Comparison of ENCODE assay signal across 8 mouse cellular contexts in the genomic region with DNA sequence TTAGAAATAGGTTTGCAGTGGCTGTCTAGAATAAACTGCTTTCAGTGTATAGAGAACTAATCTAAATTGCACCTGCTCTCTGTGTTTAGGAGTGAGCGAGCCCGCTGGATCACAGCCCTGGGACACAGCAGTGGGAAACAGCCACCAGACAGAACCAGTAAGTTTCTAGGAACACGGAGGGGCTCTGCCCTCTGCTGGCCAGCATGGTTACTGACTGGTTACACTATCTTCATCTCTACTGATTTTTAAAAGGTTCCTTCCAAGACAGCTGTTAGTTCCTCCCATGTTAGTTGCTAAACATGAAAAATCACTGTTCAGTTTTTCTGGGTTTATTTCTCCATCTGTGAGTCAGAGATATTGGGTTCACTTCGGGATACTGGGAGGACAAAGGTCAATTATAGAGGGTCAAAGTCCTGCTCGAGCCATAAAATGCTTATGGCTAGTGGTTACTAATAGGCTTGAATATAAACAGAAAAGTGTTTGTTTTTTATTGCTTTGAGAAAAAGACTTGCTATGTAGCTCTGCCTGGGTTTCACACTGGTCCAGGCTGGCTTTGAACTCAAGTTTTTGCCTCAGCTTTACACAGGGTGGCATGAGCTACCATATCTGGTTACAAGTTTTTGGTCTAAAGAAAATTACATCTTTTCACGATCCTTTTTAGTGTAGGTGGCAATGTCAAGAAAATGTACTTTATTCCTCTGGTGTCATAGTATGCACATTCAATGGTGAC. TPM values are rescaled to one million over a fixed set of nuclear protein-coding genes. Genes with fewer than 3 reads are reported as not detected.
DNase-seq lines count a peak whose midpoint lies in the region; ATAC-seq and TF ChIP-seq lines count a peak whose summit lies in the region.

No protein-coding gene starts in this region.

- H3K27ac ChIP-seq in forebrain, embryonic 11.5 days (ENCODE audit: low read depth, low read length), result no peak overlapping the region

- peaks cover 2% of the 10 kb centered on the region; the same call in 1 of the 2 replicates for H3K36me3 ChIP-seq in forebrain, embryonic 11.5 days (ENCODE audit: control insufficient read depth, insufficient read depth, low read length)

- no peak overlapping the region for H3K9ac ChIP-seq in forebrain, embryonic 11.5 days (ENCODE audit: low read length)

- TF ChIP-seq CTCF in lung, adult 2 months (IDR thresholded peaks at IDR 0.05; ENCODE audit: insufficient read depth, low read length), result peak; percentile 90

- ATAC-seq in forebrain, embryonic 11.5 days (replicated peaks; ENCODE audit: low FRiP score), result peak; percentile 48

- 47% methylated on average over 6 of the region's 6 CpGs for WGBS in forebrain, embryonic 11.5 days
- 35% methylated on average over 6 of the region's 6 CpGs for WGBS in lung, adult 2 months

- DNase-seq in ES-CJ7 (ENCODE audit: low read depth, low spot score), result peak; percentile 52
- peak; percentile 70 for DNase-seq in brain, adult 2 months (ENCODE audit: low read depth, low spot score)
- DNase-seq in forebrain, embryonic 11.5 days (ENCODE audit: low spot score), result peak; percentile 79
- DNase-seq in heart, postnatal 36 days, result peak; percentile 51 to 73
- DNase-seq in kidney, postnatal 4 days, result peak; percentile 84 to 88
- peak; percentile 72 for DNase-seq in lung, adult 2 months
- peak; percentile 48 for DNase-seq in ovary, postnatal 14 days (ENCODE audit: low spot score)
- DNase-seq in urinary bladder, postnatal 14 days (ENCODE audit: low spot score), result peak; percentile 72

- no peak overlapping the region for H3K4me2 ChIP-seq in forebrain, embryonic 11.5 days (ENCODE audit: low read depth, low read length, severe bottlenecking)

- H3K27me3 ChIP-seq in forebrain, embryonic 11.5 days (ENCODE audit: control insufficient read depth, insufficient read depth, low read length), result no peaks in the 10 kb centered on the region

- no peaks in the 10 kb centered on the region for H3K9me3 ChIP-seq in forebrain, embryonic 11.5 days (ENCODE audit: control insufficient read depth, low read length)

- no peak overlapping the region for H3K4me3 ChIP-seq in forebrain, embryonic 11.5 days (ENCODE audit: low read depth, low read length)
- H3K4me3 ChIP-seq in lung, adult 2 months (replicated peaks; ENCODE audit: extremely low read depth, low read depth, low read length), result no peak overlapping the region

- intact Hi-C loops in heart, postnatal 36 days (cut with DNase I), result loop anchor here (2.0 to 5.0 kb wide), 2 partner anchors 241 to 1214 kb away; no protein-coding TSS in a partner anchor

- H3K4me1 ChIP-seq in forebrain, embryonic 11.5 days (replicated peaks; ENCODE audit: control insufficient read depth, insufficient read depth, low read length), result peaks cover 10% of the 10 kb centered on the region; the same call in 1 of the 2 replicates
- H3K4me1 ChIP-seq in lung, adult 2 months (ENCODE audit: control insufficient read depth, insufficient read depth, low read length), result peaks cover 3% of the 10 kb centered on the region; the same call in 1 of the 2 replicates

- TF ChIP-seq POLR2A in lung, adult 2 months (IDR thresholded peaks at IDR 0.05; ENCODE audit: borderline replicate concordance, extremely low read depth, low read depth, low read length), result no peak

RNA-seq across cellular contexts. Expression of gene Dhx36, which starts 48.4 kb away (rescaled TPM):
- 47.4 and 53.9 TPM in 2 replicates for polyA plus RNA-seq in forebrain, embryonic 11.5 days (2014; fragmentation: Nextera tagmentation; extraction: Ambion mirVana)
- 10 to 100 TPM; 17.7 to 17.8 TPM for total RNA-seq in heart, postnatal 36 days (2021)
- polyA plus RNA-seq in lung, adult 2 months (2012; rRNA removed), result 2.4 and 5.6 TPM in 2 replicates
